Mouse (Mus musculus) cerebellum, adult 9-11 months (tissue): ENCODE measurements around the gene Trim3.
A peak's percentile ranks its signal among the peaks of the same experiment; 100 is the strongest.

Source experiments
- DNase-seq: peaks from one replicate; pipeline ENCODE4 v3.0.0; 2022

Trim3 gene

GRCm38 (mm10) chr7:105633127-105633800, at the start of gene Trim3:
Trim3 (minus strand) TSS chr7:105633571.
- peak; percentile 94 for DNase-seq

GRCm38 (mm10) chr7:105650639-105651435, 17.5 kb upstream of the Trim3 start, which contains the start of gene Dnhd1:
Dnhd1 (plus strand) TSS chr7:105650827.
- peak; percentile 82 for DNase-seq

- DNase-seq = no peak
These were observed 8.6 kb upstream of the Trim3 start for GRCm38 (mm10) chr7:105641936-105642335.

GRCm38 (mm10) chr7:105640894-105641255, 7.5 kb upstream of the Trim3 start:
- no peak for DNase-seq

GRCm38 (mm10) chr7:105640233-105640893, 7.0 kb upstream of the Trim3 start, which contains the start of the genes Arfip2 and Gm45799:
Arfip2 (minus strand) TSS chr7:105640416.
Gm45799 (plus strand) TSS chr7:105640552.
- peak; percentile 99 for DNase-seq

GRCm38 (mm10) chr7:105639756-105640155, 6.4 kb upstream of the Trim3 start, which contains the start of gene Timm10b:
Timm10b (plus strand) TSS chr7:105640056.
- DNase-seq = no peak

GRCm38 (mm10) chr7:105639304-105639703, 5.9 kb upstream of the Trim3 start:
- peak; percentile 71 for DNase-seq

GRCm38 (mm10) chr7:105638776-105639175, 5.4 kb upstream of the Trim3 start:
- no peak for DNase-seq

GRCm38 (mm10) chr7:105635726-105636125, 2.4 kb upstream of the Trim3 start:
- no peak for DNase-seq

- DNase-seq = no peak
These were observed 1.0 kb upstream of the Trim3 start for GRCm38 (mm10) chr7:105634272-105634920.

- no peak for DNase-seq
These were observed 397 bp upstream of the Trim3 start for GRCm38 (mm10) chr7:105633801-105634135.

- peak; percentile 89 for DNase-seq
These were observed 809 bp downstream of the Trim3 start for GRCm38 (mm10) chr7:105632551-105632972.

- peak; percentile 62 for DNase-seq
These were observed 4.7 kb downstream of the Trim3 start for GRCm38 (mm10) chr7:105628633-105629032.

GRCm38 (mm10) chr7:105625397-105625796, 8.0 kb downstream of the Trim3 start:
- peak; percentile 88 for DNase-seq

GRCm38 (mm10) chr7:105621646-105622292, 11.6 kb downstream of the Trim3 start:
- no peak for DNase-seq

- no peak for DNase-seq
These were observed 12.3 kb downstream of the Trim3 start for GRCm38 (mm10) chr7:105621053-105621452.

- DNase-seq = no peak
These were observed 13.7 kb downstream of the Trim3 start for GRCm38 (mm10) chr7:105619701-105620100.

GRCm38 (mm10) chr7:105617810-105618209, 15.6 kb downstream of the Trim3 start:
- DNase-seq = no peak

GRCm38 (mm10) chr7:105616561-105616960, 16.8 kb downstream of the Trim3 start:
- DNase-seq = no peak

- no peak for DNase-seq
These were observed 17.7 kb downstream of the Trim3 start for GRCm38 (mm10) chr7:105615720-105616119.

- no peak for DNase-seq
These were observed 19.0 kb downstream of the Trim3 start for GRCm38 (mm10) chr7:105614400-105614799.

GRCm38 (mm10) chr7:105611767-105612166, 21.6 kb downstream of the Trim3 start:
- no peak for DNase-seq
